In the genomic region with DNA sequence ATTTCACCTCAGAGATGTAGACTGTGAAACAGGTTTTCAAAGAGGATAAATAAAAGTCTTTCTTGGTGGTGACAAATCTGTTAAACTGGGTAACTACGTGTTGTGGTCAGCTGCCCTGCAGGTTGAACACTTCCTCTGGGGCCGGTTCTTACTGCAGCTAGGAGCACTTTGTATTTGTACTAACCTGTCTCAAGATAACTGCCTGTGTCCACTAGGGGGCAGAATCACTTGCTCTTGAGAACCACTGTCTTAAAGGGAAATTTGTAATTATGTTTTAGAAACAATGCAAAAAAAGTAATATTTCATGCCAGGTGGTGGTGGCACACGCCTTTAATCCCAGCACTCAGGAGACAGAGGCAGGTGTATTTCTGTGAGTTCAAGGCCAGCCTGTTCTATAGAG, we compare ENCODE assay signal across 7 mouse cellular contexts. TPM values are rescaled to one million over a fixed set of nuclear protein-coding genes. Genes with fewer than 3 reads are reported as not detected.
A peak's percentile ranks its signal among the peaks of the same experiment; 100 is the strongest.
DNase-seq lines count a peak whose midpoint lies in the region; ATAC-seq and TF ChIP-seq lines count a peak whose summit lies in the region.

No protein-coding gene starts in this region.

- ATAC-seq in liver, embryonic 12.5 days, result no peak
- no peak for ATAC-seq in limb, embryonic 11.5 days (ENCODE audit: insufficient number of reproducible peaks, low FRiP score, low TSS enrichment, low read depth)

- peak; percentile 56 for DNase-seq in liver
- DNase-seq in MEL (ENCODE audit: low read depth, low spot score), result peak; percentile 87
- DNase-seq in brain, adult 2 months (ENCODE audit: low read depth, low spot score), result peak; percentile 81
- peak; percentile 65 for DNase-seq in heart, adult 8-10 months (ENCODE audit: low spot score)
- peak; percentile 65 for DNase-seq in limb, embryonic 11.5 days (ENCODE audit: low spot score)
- DNase-seq in right cerebral cortex, postnatal 25 days, result peak; percentile 4

- H3K4me3 ChIP-seq in liver, embryonic 12.5 days, result no peak overlapping the region
- H3K4me3 ChIP-seq in MEL (ENCODE audit: control insufficient read depth in 1 of 2, insufficient read depth in 1 of 2, low read depth in 2 of 2, low read length in 2 of 2), result no peak overlapping the region
- H3K4me3 ChIP-seq in limb, embryonic 11.5 days (ENCODE audit: low read depth, low read length), result no peak overlapping the region

- TF ChIP-seq EP300 in MEL (IDR thresholded peaks at IDR 0.05; ENCODE audit: low read depth in 1 of 2, low read length in 2 of 2), result no peak

- peaks cover 94% of the 10 kb centered on the region for H3K36me3 ChIP-seq in liver, embryonic 12.5 days
- peaks cover 0 to 17% of the 10 kb centered on the region in 2 experiments; a peak in 2 of 4 replicates for H3K36me3 ChIP-seq in MEL (ENCODE audit: control insufficient read depth in 1 of 2, insufficient read depth in 2 of 2, low read length in 2 of 2)
- H3K36me3 ChIP-seq in limb, embryonic 11.5 days (ENCODE audit: control insufficient read depth, insufficient read depth, low read length), result peaks cover 14% of the 10 kb centered on the region; the same call in 1 of the 2 replicates

- 35% methylated on average over 3 of the region's 3 CpGs for WGBS in liver, embryonic 12.5 days (ENCODE audit: insufficient replicate concordance)
- WGBS in limb, embryonic 11.5 days, result 52% methylated on average over 3 of the region's 3 CpGs

- no peaks in the 10 kb centered on the region for H3K79me2 ChIP-seq in MEL (ENCODE audit: control insufficient read depth, insufficient read depth, low read length, poor library complexity)

- H3K27me3 ChIP-seq in liver, embryonic 12.5 days (replicated peaks), result no peaks in the 10 kb centered on the region
- no peaks in the 10 kb centered on the region for H3K27me3 ChIP-seq in MEL (ENCODE audit: control insufficient read depth in 1 of 2, insufficient read depth in 2 of 2, low read length in 2 of 2)
- no peaks in the 10 kb centered on the region for H3K27me3 ChIP-seq in limb, embryonic 11.5 days (ENCODE audit: control insufficient read depth, insufficient read depth, low read length)

- H3K9ac ChIP-seq in liver, embryonic 12.5 days, result no peak overlapping the region
- H3K9ac ChIP-seq in MEL (ENCODE audit: control insufficient read depth, low read depth, low read length, poor library complexity, severe bottlenecking), result no peak overlapping the region
- H3K9ac ChIP-seq in limb, embryonic 11.5 days (ENCODE audit: low read length), result no peak overlapping the region

- H3K4me1 ChIP-seq in liver, embryonic 12.5 days, result no peaks in the 10 kb centered on the region
- H3K4me1 ChIP-seq in MEL (ENCODE audit: control insufficient read depth in 1 of 2, insufficient read depth in 2 of 2, low read length in 2 of 2), result no peaks in the 10 kb centered on the region
- no peaks in the 10 kb centered on the region for H3K4me1 ChIP-seq in limb, embryonic 11.5 days (ENCODE audit: control insufficient read depth, insufficient read depth, low read length)

- H3K4me2 ChIP-seq in liver, embryonic 12.5 days, result no peak overlapping the region
- H3K4me2 ChIP-seq in limb, embryonic 11.5 days (ENCODE audit: low read depth, severe bottlenecking), result no peak overlapping the region

- no peaks in the 10 kb centered on the region for H3K9me3 ChIP-seq in liver, embryonic 12.5 days (replicated peaks)
- H3K9me3 ChIP-seq in MEL (replicated peaks; ENCODE audit: insufficient read depth, low read length), result no peaks in the 10 kb centered on the region
- H3K9me3 ChIP-seq in limb, embryonic 11.5 days (ENCODE audit: control insufficient read depth, low read length), result no peaks in the 10 kb centered on the region

- TF ChIP-seq POLR2A in MEL (IDR thresholded peaks at IDR 0.05; ENCODE audit: control insufficient read depth in 1 of 2, insufficient read depth in 1 of 2, low read depth in 1 of 2, low read length in 2 of 2, poor library complexity in 1 of 2), result no peak

- TF ChIP-seq CTCF in MEL (IDR thresholded peaks at IDR 0.05 in 2 of 3, conservative IDR thresholded peaks at IDR 0.05 in 1 of 3; ENCODE audit: control insufficient read depth in 1 of 3, insufficient read depth in 1 of 3, low read depth in 2 of 3, low read length in 3 of 3, poor library complexity in 1 of 3, severe bottlenecking in 1 of 3), result peak; percentile 22 to 80 (median 75); a peak in 5 of 6 replicates

- no peak overlapping the region for H3K27ac ChIP-seq in liver, embryonic 12.5 days
- no peak overlapping the region for H3K27ac ChIP-seq in MEL (ENCODE audit: control insufficient read depth, low read depth, low read length)
- H3K27ac ChIP-seq in limb, embryonic 11.5 days (replicated peaks; ENCODE audit: low read depth, low read length), result no peak overlapping the region

- TF ChIP-seq RAD21 in MEL (IDR thresholded peaks at IDR 0.05; ENCODE audit: low read depth, low read length), result peak; percentile 56

TF ChIP-seq in MEL, 35 proteins besides CTCF, POLR2A, EP300 and RAD21:
- TF ChIP-seq USF1 (IDR thresholded peaks at IDR 0.05; ENCODE audit: low read depth, low read length), result no peak
- TF ChIP-seq MYB (IDR thresholded peaks at IDR 0.05; ENCODE audit: low read depth, low read length), result no peak
- TF ChIP-seq SMC3 (IDR thresholded peaks at IDR 0.05; ENCODE audit: low read depth, low read length), result peak; percentile 76
- peak; percentile 37; the same call in 1 of the 2 replicates for TF ChIP-seq ZC3H11A (IDR thresholded peaks at IDR 0.05; ENCODE audit: low read depth, low read length)
- no peak for TF ChIP-seq HCFC1 (IDR thresholded peaks at IDR 0.05; ENCODE audit: low read depth, low read length)

RNA-seq across cellular contexts. Expression of gene Hhex, which starts 15.0 kb away (rescaled TPM):
- 38.9 and 39.8 TPM in 2 replicates for polyA plus RNA-seq in liver, embryonic 12.5 days (2016; fragmentation: Nextera tagmentation; extraction: Ambion mirVana)
- total RNA-seq in MEL (2012; rRNA removed), result not detected in 2 replicates
- not detected for polyA plus RNA-seq in MEL (2012; ENCODE audit: insufficient read depth in 1 of 2, insufficient read length in 2 of 2, low read depth in 1 of 2, low replicate concordance in 2 of 2, missing spikeins in 1 of 2)
- total RNA-seq in heart, adult 8-10 months (2022), result 1 to 10 TPM; 3.0 to 4.1 (median 3.5) TPM
- 4.7 and 4.8 TPM in 2 replicates for polyA plus RNA-seq in limb, embryonic 11.5 days (2014; fragmentation: Nextera tagmentation; extraction: Ambion mirVana)

RNA-seq across cellular contexts. Expression of gene Kif11, which starts 43.4 kb away (rescaled TPM):
- polyA plus RNA-seq in liver, embryonic 12.5 days (2016; fragmentation: Nextera tagmentation; extraction: Ambion mirVana), result 69.1 and 69.8 TPM in 2 replicates
- total RNA-seq in MEL (2012; rRNA removed), result 50.5 and 62.6 TPM in 2 replicates
- 10 to 100 TPM; 44.8 to 50.1 TPM for polyA plus RNA-seq in MEL (2012; ENCODE audit: insufficient read depth in 1 of 2, insufficient read length in 2 of 2, low read depth in 1 of 2, low replicate concordance in 2 of 2, missing spikeins in 1 of 2)
- total RNA-seq in heart, adult 8-10 months (2022), result under 1 TPM; 0.19 to 0.80 (median 0.44) TPM
- polyA plus RNA-seq in limb, embryonic 11.5 days (2014; fragmentation: Nextera tagmentation; extraction: Ambion mirVana), result 97.2 and 103 TPM in 2 replicates

Comparison
In these comparisons a context has a peak if more than half of its experiments do, and no peak if none do; other contexts are left out.
1. DNase-seq: peak in every context shown above with its lines; median percentile 87 in MEL; 81 in brain, adult 2 months; 65 in heart, adult 8-10 months; 65 in limb, embryonic 11.5 days; 56 in liver; 4 in right cerebral cortex, postnatal 25 days.